Mouse (Mus musculus): ENCODE data around the gene Gm45062.
A peak's percentile ranks its signal among the peaks of the same experiment; 100 is the strongest.
"Not testable (repeated sequence)": the region's sequence is repeated elsewhere in the genome, so short reads cannot be mapped to it uniquely, and the experiment has no call there.

Gene Gm45062

DNA sequence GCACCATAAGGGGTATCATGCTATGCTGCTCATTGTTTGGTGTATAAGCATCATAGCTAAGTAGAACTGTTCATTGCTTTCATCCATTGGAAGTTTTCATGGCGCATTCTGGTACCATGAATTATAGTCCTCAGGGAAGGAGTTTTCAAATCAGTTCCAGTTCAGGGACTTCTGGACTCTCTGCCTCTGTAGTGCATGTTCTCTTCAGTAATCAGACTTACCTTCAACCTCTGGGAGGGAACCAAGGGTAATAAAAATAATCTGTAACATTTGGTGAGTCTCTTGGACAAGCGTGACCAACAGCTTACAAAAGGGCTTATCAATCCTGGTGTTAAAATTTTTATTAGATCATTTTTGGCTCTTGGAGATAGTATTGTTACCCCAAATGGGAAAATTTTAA is 60.3 kb downstream of the Gm45062 start:
- DNase-seq = no peak

DNA sequence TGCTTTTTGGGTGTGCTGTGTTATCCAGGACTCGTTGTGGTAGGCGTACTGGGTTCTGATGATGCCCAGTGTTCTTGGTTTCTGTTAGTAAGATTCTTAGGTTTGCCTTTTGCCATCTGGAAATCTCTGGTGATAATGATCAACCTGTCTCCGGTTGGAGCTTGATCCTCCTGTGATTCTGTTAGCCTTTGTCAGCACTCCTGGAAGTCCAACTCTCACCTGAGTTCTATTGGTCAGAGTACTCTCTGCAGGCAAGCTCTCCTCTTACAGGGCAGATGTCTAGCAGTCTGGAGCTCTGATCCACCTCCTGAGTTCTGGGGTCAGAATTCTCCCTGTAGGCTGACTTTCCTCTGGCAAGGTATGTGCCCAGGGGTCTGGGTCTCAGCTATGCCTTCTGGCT is 72.2 kb downstream of the Gm45062 start:
- DNase-seq = not testable (repeated sequence)

DNA sequence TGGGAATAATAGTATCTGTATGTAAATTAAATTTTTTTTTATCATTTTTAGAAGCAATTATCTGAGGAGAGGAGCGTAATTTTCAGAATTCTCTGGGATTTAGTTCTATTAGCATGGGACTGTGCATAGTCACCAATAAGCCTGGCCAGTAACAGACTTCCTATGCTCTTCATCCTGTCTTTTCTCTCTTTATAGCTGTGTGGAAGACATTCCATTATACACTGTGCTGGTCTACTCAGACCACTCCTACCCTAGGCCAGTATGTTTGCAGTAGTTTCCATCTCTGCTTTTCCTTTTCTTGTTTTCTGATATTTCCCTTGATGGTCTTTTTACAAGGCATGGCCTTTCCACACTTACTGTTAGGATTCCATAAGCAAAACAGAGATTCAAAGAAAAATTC is 74.1 kb downstream of the Gm45062 start:
- DNase-seq = no peak

DNA sequence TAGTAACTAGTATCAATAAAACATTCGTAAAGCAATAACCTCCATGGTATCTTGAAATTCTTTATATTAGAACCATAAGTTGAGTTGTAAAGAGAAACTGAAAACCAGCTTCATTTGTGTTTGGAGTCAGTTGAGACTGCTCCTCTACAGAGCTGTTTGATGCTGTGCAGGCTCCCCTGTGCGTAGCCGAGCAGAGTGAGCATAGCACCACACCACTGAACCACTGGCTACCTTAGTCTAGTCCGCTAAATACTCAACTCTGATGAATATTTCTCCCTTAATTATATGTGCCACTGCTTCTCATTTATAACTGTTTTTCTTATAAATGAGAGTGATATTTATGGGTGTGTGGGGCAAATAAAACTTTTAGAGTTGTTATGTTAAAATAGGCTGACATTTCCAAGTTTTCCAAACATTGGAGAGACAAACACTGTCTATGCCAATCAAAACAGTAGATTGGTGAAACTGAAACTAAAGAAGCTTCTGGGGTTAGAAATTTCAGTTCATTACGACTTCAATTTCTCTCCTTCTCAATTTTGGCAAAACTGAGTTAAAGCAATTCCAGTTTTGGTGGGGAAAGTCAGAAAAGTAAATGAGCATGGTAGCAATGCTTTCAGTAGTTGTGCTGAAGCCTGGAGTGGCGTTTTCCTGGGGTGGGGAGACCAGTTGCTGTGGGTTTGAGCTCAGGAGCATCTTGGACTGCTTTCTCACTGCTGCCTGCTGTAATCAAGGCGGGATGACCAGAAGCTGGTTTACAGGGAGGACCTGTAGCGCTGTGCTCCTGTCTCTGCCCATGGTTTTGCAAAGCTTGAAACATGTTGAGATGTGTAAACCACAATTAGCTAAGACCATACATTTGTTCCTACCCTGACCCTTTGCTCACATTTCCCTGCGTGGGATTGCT is 77.5 kb downstream of the Gm45062 start:
- no peak for DNase-seq

DNA sequence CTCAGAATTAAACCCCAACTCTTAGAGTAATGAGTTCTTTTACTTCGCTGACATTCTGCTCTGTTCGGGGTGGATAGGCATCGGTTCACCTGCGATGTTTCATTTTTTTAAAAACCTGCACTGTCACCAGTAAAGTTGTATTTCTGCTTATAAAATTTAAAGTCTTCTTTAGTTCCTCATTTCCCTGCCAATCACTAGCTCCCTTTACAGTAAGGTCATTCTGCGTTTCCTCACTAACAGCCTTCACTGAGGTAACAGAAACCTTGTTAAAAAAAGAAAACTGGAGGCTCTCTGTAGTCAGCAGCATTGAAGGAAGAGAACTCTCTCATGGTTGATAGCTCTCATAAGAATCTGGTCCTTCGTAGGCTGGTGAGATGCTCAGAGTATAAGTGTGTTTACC is 80.2 kb downstream of the Gm45062 start:
- DNase-seq = no peak

DNA sequence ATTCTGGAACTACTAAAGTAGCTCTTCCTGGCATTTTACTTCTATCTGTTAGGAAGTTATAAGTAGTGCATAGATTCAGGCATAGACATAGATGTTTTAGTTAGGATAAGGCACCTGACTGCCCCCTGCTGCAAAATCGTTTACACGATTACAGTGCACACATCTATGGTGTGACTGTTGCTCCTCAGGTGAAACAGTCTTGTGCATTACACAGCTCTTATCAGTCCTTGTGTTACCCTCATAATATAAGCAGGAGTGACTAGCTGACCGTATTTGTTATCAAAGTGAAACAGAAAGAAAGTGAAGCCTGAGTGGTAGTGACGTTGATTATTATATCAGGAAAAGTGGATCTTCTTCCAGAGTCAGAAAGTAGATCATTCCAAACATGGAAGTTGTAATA is 84.0 kb downstream of the Gm45062 start:
- no peak for DNase-seq

DNA sequence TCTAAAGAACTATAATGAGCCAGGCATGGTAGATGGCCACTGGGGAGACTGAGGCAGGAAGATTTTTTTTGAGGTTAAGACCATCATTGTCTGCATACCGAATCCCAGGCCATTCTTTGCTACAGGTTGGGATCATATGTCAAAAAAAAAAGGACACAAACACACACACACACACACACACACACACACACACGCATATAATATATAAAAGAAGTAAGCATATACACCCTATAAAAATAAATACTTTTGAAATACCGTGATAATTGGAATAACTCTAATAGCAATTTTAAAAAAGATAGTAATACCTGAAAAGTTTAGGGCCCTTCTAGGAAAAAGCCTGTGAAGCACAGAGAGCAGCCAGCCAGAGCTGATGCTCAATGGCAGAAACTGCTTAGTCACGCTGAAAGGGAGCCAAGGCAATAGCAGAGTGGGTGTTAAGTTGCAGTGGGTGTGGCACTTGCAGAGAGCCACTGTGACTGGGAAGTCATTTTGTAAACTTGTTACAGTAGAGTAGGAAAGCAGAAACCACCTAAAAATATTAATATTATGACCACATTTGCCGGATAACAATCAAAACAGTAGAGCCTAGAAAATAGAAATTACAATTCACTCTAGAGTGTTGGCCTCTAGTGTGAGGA is 86.1 kb downstream of the Gm45062 start:
- DNase-seq = no peak

DNA sequence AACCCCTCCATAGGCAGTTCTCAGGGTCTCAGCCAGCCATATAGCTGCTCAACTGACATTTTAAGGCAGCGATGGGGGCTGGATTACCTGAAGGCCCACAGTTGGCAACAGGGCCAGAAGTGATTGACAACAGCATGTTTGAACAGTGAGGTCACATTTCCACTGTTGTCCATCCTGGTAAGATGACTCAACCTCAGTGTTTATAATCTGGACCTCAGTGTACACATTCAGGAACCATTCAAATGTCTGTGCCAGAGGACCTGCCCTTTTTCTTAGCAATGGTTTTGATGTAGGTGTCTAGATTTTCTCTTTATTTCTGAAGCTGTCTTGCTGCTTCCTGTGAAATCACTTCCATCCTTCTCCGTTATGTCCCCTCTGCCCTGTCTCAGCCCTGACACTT is 87.9 kb downstream of the Gm45062 start:
- no peak for DNase-seq

DNA sequence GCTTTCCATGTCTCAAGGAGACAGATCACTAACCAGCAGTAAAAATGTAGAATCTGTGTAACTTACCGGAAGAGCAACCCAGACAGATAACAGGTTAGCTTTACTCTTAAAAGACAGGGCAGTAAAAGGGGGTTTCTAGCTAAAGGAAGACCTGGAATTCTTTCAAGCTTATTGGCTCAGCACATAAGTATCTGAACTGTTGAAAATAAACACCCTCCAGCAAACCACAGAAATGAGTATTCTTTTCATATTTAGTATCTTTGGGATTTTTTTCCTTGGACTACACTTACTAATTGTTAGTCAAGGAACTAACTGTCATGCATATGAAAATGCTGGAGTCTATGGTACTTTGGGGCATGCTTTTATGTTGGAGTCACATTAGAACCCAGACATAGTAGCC is 89.1 kb downstream of the Gm45062 start:
- no peak for DNase-seq

DNA sequence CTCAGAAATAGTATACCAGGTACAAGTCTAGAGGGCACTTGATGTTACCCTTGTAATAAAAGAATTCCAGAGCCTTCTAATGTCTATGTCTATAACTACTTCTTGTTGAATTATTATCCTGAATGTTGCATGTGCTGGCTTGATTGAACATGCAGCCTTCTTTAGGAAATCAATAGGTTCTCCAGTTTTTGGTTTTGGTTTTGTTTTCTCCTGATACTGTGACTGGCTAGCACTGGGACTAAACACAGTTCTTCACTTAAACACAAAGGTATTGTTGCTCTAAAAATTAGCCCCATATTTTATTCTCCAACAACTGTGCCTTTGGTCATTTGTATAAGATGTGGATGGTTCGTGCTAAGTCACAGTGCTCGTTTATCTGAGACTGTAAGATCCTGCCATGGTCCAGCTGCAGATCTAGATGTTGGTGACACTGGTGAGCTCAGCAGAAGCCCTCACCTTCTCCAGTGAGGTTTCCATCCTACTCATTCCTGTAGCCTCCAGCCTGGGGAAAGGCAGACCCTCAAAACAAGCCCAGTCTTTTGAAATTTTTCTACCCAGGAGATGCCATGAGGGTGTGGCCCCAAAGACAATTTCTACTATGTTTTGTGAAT is 89.9 kb downstream of the Gm45062 start:
- no peak for DNase-seq

DNA sequence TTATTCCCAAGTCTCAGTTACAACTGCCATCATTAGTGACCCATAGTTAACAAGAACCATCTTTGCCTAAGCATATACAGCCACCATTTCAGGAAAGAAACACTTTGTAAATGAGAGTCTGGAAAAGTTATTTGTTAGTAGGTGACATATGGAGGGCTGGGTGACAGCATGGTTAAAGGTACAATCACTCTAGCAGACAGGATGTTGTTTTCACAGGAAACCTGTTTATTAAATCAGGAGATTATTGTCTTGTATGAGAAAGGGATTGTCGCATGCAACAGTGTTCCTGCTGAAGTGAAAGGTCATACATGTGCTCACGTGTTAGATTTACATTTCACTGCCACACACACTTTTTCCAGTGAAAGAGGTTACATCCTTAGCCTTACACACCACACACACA is 92.3 kb downstream of the Gm45062 start:
- no peak for DNase-seq

DNA sequence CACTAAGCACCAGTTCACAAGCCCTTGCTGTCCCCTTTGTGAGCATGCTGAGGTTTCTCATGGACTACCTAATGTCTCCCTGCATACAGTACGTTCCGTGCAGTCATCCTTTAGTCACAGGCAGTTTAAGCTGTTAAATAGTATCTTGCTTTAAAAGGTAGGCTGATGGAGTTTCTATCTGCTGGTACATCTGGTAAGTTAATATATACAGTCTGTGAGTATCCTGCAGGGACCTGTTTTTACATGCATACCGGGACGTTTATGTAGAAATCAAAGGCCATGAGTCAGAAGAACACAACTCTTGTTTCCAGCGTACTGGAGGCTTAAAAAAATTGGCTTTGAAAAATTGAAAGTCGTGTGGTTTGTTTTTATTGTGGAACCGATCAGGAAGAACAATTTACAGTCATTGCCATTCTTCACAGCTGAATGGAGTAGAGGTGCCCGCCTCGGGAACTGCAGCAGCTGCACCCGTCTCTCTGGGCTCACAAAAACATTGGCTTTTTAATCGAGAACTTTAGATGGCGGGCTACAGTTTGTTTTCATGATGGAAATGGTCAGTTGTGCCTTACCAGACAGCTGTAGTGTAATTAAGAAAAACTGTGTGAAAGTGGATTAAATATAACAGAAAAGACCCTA is 93.4 kb downstream of the Gm45062 start:
- peak; percentile 20 for DNase-seq

DNA sequence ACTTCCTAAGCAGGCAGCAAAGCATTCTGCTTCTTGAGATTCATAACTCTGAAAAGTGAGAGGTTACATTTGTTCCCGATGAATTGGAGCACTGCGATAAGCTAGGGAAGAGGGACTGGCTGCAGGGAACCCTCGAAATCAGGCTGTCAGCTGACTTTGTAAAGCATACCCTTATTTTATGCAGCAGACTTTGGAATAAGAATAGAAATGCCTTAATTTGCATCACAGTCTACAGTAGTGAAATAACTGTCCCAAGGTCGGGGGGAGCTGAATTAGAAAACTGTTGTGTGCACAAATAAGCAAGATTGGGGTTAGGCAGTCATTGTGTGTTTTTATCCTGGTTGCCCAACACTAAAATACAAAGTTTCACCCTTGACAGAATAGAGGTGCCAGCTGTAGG is 94.2 kb downstream of the Gm45062 start:
- no peak for DNase-seq

DNA sequence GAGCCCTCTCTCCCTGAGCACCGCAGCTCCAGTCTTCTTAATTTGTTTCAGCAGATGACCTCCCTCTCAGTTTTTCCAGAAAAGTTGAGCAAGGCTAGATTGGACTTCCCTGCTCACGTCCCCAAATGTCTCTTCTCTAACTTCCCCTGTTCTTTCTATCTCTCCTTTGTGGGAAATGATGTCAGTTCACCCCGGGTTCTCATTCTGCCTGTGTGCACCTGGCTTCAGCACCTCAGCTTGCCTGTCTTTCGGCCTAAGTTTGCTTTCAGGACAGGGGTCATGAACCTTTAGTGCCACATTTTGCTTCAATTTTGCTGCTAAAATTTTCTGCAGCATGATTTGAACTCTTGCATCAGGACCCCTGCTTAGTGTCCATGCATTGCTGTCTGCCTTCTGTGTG is 95.6 kb downstream of the Gm45062 start:
- DNase-seq = no peak

DNA sequence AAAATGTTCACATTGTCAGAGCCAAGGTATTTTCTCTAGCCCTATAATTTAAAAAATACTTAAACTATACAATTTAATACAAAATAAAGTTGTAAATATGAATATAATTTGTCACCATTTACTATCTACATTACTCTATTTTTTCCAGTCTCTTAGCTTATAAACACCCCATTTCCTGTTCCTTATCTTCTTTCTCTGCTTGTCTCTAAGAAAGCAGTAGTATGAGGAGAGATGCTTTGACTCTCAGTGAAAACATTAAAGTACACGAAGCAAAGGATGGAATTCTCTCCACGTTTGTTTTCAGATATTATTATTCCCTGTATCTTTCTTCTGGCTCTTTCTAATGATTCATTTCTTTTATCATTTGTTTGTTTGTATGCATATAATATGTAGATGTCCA is 99.0 kb downstream of the Gm45062 start:
- no peak for DNase-seq

DNA sequence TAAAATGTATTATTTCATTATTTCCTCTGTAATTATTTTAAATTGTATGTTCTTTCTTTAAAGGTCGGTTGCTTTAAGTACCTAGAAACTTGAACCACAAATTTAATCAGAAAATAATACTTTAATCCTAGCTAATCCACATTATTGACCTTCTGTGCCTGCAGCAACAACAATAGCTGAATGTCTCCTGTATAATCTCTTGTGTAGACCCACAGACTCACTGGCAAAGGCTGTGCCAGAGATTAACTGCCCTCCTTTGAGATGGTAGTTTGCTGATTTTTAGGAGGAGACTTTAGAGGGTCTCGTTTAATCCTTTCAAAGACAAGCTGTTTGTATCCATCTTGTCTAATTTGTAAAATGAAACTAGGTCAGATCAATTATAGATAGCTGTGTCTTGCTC is 99.5 kb downstream of the Gm45062 start:
- peak; percentile 83 for DNase-seq

DNA sequence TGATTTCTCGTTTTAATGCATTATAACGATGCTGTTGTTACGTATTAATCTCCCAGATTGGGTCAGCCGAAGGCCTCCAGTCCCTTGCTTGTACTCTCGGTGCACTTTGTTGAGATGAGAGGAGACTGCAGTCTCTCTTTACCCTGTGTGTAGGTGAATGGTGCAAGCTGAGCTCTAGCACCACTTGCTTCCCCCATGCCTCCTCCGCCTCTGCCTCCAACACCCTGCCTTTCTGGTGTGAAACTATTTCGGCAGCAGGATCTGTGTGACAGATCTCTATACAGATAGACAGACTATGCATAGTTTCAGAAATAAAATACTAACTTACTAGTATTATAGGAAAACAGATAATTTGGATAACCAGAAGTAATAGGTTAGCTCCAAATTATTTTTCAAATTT is 101.6 kb downstream of the Gm45062 start:
- DNase-seq = no peak

DNA sequence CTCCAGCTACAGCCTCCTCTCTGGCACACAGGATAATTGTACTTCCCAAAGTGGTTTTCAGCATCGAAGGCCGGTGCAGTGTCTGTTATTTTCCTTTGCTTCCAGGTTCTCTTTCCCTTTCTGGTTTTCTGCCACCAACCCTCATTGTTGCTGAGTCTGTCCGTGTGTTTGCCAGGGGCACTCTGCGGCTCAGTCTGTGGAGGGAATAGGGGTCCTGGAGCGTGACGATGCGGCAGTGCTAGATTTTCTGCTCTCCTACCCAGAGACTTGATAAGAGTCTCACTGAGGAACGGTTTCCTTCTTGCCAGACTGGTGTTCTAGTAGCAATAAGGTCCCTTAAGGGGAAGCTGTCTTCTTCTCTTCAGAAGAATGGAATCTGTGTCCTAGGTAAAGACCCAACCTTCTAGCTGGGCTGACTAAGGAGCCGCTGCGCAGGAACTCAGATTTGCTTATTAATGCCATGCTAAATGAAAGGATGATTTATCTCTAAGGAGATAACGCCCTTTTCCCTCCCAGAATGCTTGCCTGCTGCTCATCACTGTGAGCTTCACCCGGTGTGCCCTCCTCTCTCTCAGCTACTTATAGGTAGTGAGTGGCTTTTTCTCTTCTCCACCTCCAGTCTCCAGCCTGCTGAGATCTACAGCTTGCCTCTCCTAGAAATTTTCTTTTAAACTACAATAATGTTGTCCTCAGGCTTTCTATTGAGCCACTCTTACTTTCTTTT is 104.9 kb downstream of the Gm45062 start:
- peak; percentile 10 for DNase-seq

DNA sequence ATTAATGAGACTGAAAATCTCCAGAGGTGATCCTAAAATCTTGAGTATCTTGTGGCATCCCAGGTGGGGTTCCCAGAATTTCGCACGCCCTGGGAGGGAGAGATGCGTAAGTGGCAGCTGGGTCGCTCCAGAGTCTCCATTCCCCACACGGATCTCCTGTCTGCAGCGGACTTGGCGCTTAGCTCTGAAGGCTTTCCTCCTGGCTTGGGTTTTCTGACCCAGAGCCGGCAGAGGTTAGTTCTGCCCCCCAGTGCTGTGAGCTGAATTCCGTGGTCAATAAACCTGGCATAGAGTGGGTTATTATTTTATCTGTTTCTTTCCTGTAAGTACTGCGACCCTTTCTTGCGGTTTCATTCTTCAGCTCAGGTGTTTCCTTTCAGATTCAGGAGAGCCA is 105.5 kb downstream of the Gm45062 start:
- DNase-seq = no peak

DNA sequence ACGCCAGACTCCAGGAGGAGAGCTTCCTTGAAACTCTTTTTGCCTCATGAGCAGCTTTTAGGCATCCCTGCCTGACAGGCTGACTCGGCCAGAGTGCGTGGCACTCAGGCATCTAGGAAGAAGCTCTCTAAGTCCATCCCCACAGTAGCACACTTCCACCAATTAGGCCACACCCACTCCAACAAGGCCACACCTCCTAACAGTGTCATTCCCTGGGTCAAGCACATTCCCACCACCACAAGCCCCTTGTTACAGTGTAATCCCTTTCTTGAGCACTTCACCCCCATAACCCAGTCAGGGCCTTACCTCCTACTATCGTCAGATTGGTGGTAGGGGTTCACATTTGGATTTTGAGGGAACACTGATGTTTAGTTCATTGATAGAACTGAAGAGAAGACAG is 108.4 kb downstream of the Gm45062 start:
- no peak for DNase-seq

DNA sequence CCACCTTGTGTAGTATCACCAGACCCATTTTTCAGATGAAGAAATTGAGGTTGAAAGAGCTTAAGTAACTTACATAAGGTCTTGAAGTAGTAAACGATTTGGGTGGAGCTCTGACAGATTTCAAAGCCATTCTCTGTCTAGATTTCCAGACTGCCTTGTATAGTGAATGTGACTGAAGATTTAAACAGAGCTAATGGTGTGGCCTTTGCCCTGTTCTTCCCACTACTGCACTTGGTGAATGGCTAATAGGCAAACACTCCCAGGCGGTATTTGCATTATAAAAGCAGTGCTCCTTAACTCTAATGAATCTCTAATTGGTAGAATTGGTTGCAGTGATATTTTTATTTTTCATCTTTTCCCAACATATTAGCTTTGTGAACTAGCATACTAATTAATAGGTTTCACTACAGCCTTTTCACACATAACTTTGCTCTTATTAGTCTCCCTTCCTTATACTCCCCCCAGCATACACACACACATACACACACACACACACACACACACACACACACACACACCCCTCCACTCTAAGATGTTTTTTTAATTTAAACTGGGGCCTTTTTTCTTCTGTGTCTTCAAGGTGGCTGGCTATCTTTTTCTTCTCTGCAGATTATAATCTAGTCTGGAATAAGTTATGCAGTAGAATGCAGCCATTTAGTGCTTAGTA is 109.1 kb downstream of the Gm45062 start:
- no peak for DNase-seq

DNA sequence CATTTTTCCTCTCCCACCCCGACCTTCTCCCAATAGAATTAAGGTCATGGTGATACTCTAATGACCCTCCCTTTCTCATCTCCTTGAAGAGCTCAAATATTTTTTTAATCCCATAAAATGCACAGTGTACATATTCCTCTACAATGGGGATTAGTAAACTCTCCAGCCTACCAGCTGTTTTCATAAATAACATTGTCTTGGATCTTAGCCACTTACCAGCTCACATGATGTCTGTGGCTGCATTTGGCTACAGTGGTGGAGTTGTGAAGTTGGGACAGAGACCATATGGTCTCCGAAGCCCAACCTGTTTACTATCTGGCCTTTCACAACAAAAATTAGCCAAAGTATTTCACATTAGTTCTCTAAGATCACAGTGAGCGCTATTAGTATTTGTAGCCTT is 111.4 kb downstream of the Gm45062 start:
- DNase-seq = peak; percentile 72
